Mouse (Mus musculus): Measurements from ENCODE around the gene Prdx5. TPM values are rescaled to one million over a fixed set of nuclear protein-coding genes. Genes with fewer than 3 reads are reported as not detected.
A peak's percentile ranks its signal among the peaks of the same experiment; 100 is the strongest.

Gene Prdx5
- polyA plus RNA-seq, 1 experiment from 2014 or later = 218 TPM

- Histone ChIP-seq H3K4me3 (no peak overlapping the region), H3K27me3 (replicated peaks) (peaks cover 59% of the 10 kb centered on the region), H3K9me3 (replicated peaks) (no peaks in the 10 kb centered on the region), H3K27ac (ENCODE audit: poor library complexity, severe bottlenecking) (no peak overlapping the region), H3K36me3 (0 out of 2 replicates have a peak, but pooled peaks cover 2% of the 10 kb centered on the region), H3K4me1 (replicated peaks) (peaks cover 31% of the 10 kb centered on the region), H3K4me2 (no peak overlapping the region), H3K9ac (no peak overlapping the region)
- WGBS = 14% methylated on average over 3 of the region's 3 CpGs
- no peak for ATAC-seq (ENCODE audit: insufficient number of reproducible peaks, low FRiP score)
Observed at GRCm38 (mm10) chr19:6936299-6936698, 26.4 kb upstream of the Prdx5 start.

- no peak within 1 kb of the TSS for H3K27ac ChIP-seq (ENCODE audit: poor library complexity, severe bottlenecking)
- H3K27me3 ChIP-seq (replicated peaks) = peaks cover 74% of the 10 kb centered on the region
- 0 out of 2 replicates have a peak, but pooled peaks cover 2% of the 10 kb centered on the region for H3K36me3 ChIP-seq
- ATAC-seq (ENCODE audit: insufficient number of reproducible peaks, low FRiP score) = no peak
- H3K9ac ChIP-seq = peak within 1 kb of the TSS; percentile 53
- WGBS = 12% methylated on average over 23 of the region's 23 CpGs
- peaks cover 14% of the 10 kb centered on the region for H3K4me1 ChIP-seq (replicated peaks)
- H3K4me3 ChIP-seq = peak within 1 kb of the TSS; percentile 43
- H3K9me3 ChIP-seq (replicated peaks) = no peaks in the 10 kb centered on the region
- peak within 1 kb of the TSS; percentile 83 for H3K4me2 ChIP-seq
Observed at GRCm38 (mm10) chr19:6934195-6934977, 24.5 kb upstream of the Prdx5 start, which contains the start of gene Kcnk4. TSS of gene Kcnk4 (minus strand) at chr19:6934515.

GRCm38 (mm10) chr19:6933436-6934194 is 23.7 kb upstream of the Prdx5 start:
- Histone ChIP-seq H3K4me3 (peak overlapping the region; percentile 43), H3K9ac (peak overlapping the region; percentile 53), H3K9me3 (replicated peaks) (no peaks in the 10 kb centered on the region), H3K4me1 (replicated peaks) (peaks cover 14% of the 10 kb centered on the region), H3K36me3 (0 out of 2 replicates have a peak, but pooled peaks cover 2% of the 10 kb centered on the region), H3K27ac (ENCODE audit: poor library complexity, severe bottlenecking) (no peak overlapping the region), H3K4me2 (peak overlapping the region; percentile 83), H3K27me3 (replicated peaks) (peaks cover 81% of the 10 kb centered on the region)
- WGBS = 4% methylated on average over 58 of the region's 58 CpGs
- ATAC-seq (ENCODE audit: insufficient number of reproducible peaks, low FRiP score) = peak; percentile 58

- Histone ChIP-seq H3K9ac (peak overlapping the region; percentile 53; the same call in 1 of the 2 replicates), H3K4me3 (peak overlapping the region; percentile 43)
- 24% methylated on average over 4 of the region's 4 CpGs for WGBS
Observed at GRCm38 (mm10) chr19:6933102-6933435, 23.2 kb upstream of the Prdx5 start.

GRCm38 (mm10) chr19:6932018-6932417 is 22.1 kb upstream of the Prdx5 start:
- Histone ChIP-seq H3K4me2 (no peak overlapping the region), H3K9me3 (replicated peaks) (no peaks in the 10 kb centered on the region), H3K27me3 (replicated peaks) (peaks cover 88% of the 10 kb centered on the region), H3K36me3 (no peaks in the 10 kb centered on the region), H3K27ac (ENCODE audit: poor library complexity, severe bottlenecking) (no peak overlapping the region), H3K4me3 (no peak overlapping the region), H3K9ac (no peak overlapping the region), H3K4me1 (replicated peaks) (peaks cover 17% of the 10 kb centered on the region)
- ATAC-seq (ENCODE audit: insufficient number of reproducible peaks, low FRiP score) = no peak
- WGBS = 58% methylated on average over 1 of the region's 1 CpGs

More at GRCm38 (mm10) chr19:6933102-6933435, 23.2 kb upstream of the Prdx5 start:
- no peaks in the 10 kb centered on the region for H3K9me3 ChIP-seq (replicated peaks)
- 0 out of 2 replicates have a peak, but pooled peaks cover 2% of the 10 kb centered on the region for H3K36me3 ChIP-seq
- peak overlapping the region; percentile 83 for H3K4me2 ChIP-seq
- no peak for ATAC-seq (ENCODE audit: insufficient number of reproducible peaks, low FRiP score)
- no peak overlapping the region for H3K27ac ChIP-seq (ENCODE audit: poor library complexity, severe bottlenecking)
- peaks cover 83% of the 10 kb centered on the region for H3K27me3 ChIP-seq (replicated peaks)
- peaks cover 14% of the 10 kb centered on the region for H3K4me1 ChIP-seq (replicated peaks)

- H3K27ac ChIP-seq (ENCODE audit: poor library complexity, severe bottlenecking) = no peak overlapping the region
- H3K36me3 ChIP-seq = no peaks in the 10 kb centered on the region
- H3K4me1 ChIP-seq (replicated peaks) = peaks cover 19% of the 10 kb centered on the region
- H3K9ac ChIP-seq = no peak overlapping the region
- H3K4me2 ChIP-seq = no peak overlapping the region
- WGBS = 11% methylated on average over 2 of the region's 2 CpGs
- peaks cover 3% of the 10 kb centered on the region; the same call in 1 of the 2 replicates for H3K9me3 ChIP-seq (replicated peaks)
- no peak for ATAC-seq (ENCODE audit: insufficient number of reproducible peaks, low FRiP score)
- peaks cover 94% of the 10 kb centered on the region for H3K27me3 ChIP-seq (replicated peaks)
- H3K4me3 ChIP-seq = no peak overlapping the region
Observed at GRCm38 (mm10) chr19:6931002-6931401, 21.1 kb upstream of the Prdx5 start.

- Histone ChIP-seq H3K4me3 (no peak overlapping the region), H3K4me2 (no peak overlapping the region), H3K4me1 (replicated peaks) (peaks cover 24% of the 10 kb centered on the region), H3K27ac (ENCODE audit: poor library complexity, severe bottlenecking) (no peak overlapping the region), H3K36me3 (no peaks in the 10 kb centered on the region), H3K9ac (no peak overlapping the region), H3K27me3 (replicated peaks) (peaks cover 84% of the 10 kb centered on the region), H3K9me3 (replicated peaks) (peaks cover 4% of the 10 kb centered on the region; the same call in 1 of the 2 replicates)
- 11% methylated on average over 9 of the region's 9 CpGs for WGBS
- no peak for ATAC-seq (ENCODE audit: insufficient number of reproducible peaks, low FRiP score)
Observed at GRCm38 (mm10) chr19:6928080-6928479, 18.2 kb upstream of the Prdx5 start.

GRCm38 (mm10) chr19:6926559-6927255 is 16.8 kb upstream of the Prdx5 start:
- Histone ChIP-seq H3K4me1 (replicated peaks) (peaks cover 31% of the 10 kb centered on the region), H3K36me3 (no peaks in the 10 kb centered on the region), H3K4me2 (peak overlapping the region; percentile 56), H3K9ac (no peak overlapping the region), H3K4me3 (peak overlapping the region; percentile 24), H3K27ac (ENCODE audit: poor library complexity, severe bottlenecking) (no peak overlapping the region), H3K27me3 (replicated peaks) (peaks cover 71% of the 10 kb centered on the region), H3K9me3 (replicated peaks) (peaks cover 4% of the 10 kb centered on the region; the same call in 1 of the 2 replicates)
- 12% methylated on average over 26 of the region's 26 CpGs for WGBS
- ATAC-seq (ENCODE audit: insufficient number of reproducible peaks, low FRiP score) = no peak

GRCm38 (mm10) chr19:6925611-6926329 is 15.9 kb upstream of the Prdx5 start:
- no peak for ATAC-seq (ENCODE audit: insufficient number of reproducible peaks, low FRiP score)

GRCm38 (mm10) chr19:6925307-6925573 is 15.3 kb upstream of the Prdx5 start, which contains the start of gene Catsperz:
TSS of gene Catsperz (minus strand) at chr19:6925380.
- Histone ChIP-seq H3K4me1 (replicated peaks) (peaks cover 38% of the 10 kb centered on the region), H3K9me3 (replicated peaks) (peaks cover 4% of the 10 kb centered on the region; the same call in 1 of the 2 replicates), H3K27ac (ENCODE audit: poor library complexity, severe bottlenecking) (no peak within 1 kb of the TSS), H3K36me3 (no peaks in the 10 kb centered on the region), H3K27me3 (replicated peaks) (peaks cover 56% of the 10 kb centered on the region), H3K4me3 (peak within 1 kb of the TSS; percentile 12), H3K4me2 (peak within 1 kb of the TSS; percentile 53), H3K9ac (peak within 1 kb of the TSS; percentile 18; the same call in 1 of the 2 replicates)
- ATAC-seq (ENCODE audit: insufficient number of reproducible peaks, low FRiP score) = no peak
- 3% methylated on average over 9 of the region's 9 CpGs for WGBS

More at GRCm38 (mm10) chr19:6925611-6926329, 15.9 kb upstream of the Prdx5 start:
- Histone ChIP-seq H3K4me1 (replicated peaks) (peaks cover 32% of the 10 kb centered on the region), H3K4me2 (peak overlapping the region; percentile 53), H3K4me3 (peak overlapping the region; percentile 12; the same call in 1 of the 2 replicates), H3K9ac (peak overlapping the region; percentile 18; the same call in 1 of the 2 replicates), H3K9me3 (replicated peaks) (peaks cover 4% of the 10 kb centered on the region; the same call in 1 of the 2 replicates), H3K27me3 (replicated peaks) (peaks cover 62% of the 10 kb centered on the region), H3K36me3 (no peaks in the 10 kb centered on the region), H3K27ac (ENCODE audit: poor library complexity, severe bottlenecking) (no peak overlapping the region)
- WGBS = 8% methylated on average over 40 of the region's 40 CpGs
